Mouse (Mus musculus) left cerebral cortex, postnatal 10 days (tissue): ENCODE data around the gene Tfcp2. TPM values are rescaled to one million over a fixed set of nuclear protein-coding genes. Genes with fewer than 3 reads are reported as not detected.

Source experiments
- DNase-seq, 2 experiments: peaks; one replicate each; pipeline ENCODE4 v3.0.0; 2021 to 2022; ENCODE audit warnings: low spot score in 2 of 2, mixed read lengths in 1 of 2; ENCODE audit errors: extremely low spot score in 1 of 2
- intact Hi-C: fragments of 180-260 bp; cut with DNase I; formaldehyde crosslinking; loops from one replicate; pipeline ENCODE4 v1.15.1; 2025
- total RNA-seq, 2 experiments: library from RNA; stranded (reverse); gene quantifications; 2 replicates each; pipeline ENCODE4 v1.2.3; 2021

The Tfcp2 gene
- total RNA-seq, 2 experiments from 2014 or later = 31.0 to 31.5 TPM

DNA sequence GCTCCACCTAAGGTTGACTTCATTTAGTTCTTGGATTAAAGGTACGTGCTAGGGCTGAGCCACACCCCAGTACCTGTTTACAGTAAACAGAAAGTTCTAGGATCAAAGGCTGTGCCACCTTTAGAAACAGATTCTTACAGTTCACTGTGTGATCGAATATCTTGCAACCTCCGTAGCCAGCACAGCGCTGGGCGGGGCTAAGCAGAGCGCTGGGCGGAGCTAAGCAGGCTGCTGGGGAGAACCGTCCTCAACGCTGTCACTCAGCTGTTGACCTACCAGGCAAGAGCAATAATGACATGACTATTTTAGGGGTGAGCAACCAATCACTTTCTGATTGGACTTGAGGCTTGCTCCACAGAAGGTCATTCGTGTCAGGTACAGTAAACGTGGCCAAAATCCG, 90.9 kb downstream of the Tfcp2 start:
- no peak for DNase-seq
- intact Hi-C loops = loop anchor here (10.0 kb wide), 1 partner anchor 196 kb away; no protein-coding TSS in a partner anchor

DNA sequence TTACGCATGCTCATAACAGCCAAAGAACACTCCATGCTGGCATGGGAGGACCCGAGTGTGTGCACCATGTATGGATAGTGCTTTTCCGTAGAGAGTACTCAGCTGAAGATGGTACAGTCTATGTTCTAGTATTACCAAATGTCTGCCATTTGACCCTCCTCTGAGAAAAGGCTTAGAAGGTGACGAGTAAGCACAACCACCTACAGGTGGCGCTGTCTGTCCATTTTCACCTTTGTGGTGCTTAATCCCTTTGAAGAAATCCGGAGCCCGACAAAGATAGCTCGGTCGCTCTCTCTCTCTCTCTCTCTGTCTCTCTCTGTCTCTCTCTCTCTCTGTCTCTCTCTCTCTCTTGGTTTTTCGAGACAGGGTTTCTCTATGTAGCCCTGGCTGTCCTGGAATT, 93.8 kb downstream of the Tfcp2 start:
- intact Hi-C loops = loop anchor here (5.0 kb wide), 1 partner anchor 436 kb away; no protein-coding TSS in a partner anchor
- DNase-seq = peak in 1 of 2 experiments; percentile 74

DNA sequence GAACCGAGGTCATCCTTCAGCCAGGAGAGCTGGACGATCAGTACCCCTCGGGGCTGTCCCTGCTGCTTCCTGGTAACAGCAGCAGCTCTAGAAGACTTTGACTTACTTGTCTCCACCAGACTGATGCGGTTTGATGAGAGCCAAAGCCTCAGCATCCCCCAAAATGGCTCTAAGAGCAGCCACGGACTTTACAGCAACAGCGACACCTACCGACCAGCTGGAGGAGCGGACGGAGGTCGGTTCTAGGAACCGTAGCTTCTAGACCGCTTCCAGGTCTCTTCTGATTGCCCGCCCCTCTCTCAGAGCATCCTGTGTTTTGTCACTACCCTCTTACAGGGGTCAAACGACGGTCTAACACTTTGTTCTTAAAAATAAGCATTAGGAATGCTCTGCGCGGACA, 94.5 kb downstream of the Tfcp2 start:
- DNase-seq = peak; percentile 49 to 77
- intact Hi-C loops = loop anchor here (5.0 kb wide), 1 partner anchor 435 kb away; no protein-coding TSS in a partner anchor

DNA sequence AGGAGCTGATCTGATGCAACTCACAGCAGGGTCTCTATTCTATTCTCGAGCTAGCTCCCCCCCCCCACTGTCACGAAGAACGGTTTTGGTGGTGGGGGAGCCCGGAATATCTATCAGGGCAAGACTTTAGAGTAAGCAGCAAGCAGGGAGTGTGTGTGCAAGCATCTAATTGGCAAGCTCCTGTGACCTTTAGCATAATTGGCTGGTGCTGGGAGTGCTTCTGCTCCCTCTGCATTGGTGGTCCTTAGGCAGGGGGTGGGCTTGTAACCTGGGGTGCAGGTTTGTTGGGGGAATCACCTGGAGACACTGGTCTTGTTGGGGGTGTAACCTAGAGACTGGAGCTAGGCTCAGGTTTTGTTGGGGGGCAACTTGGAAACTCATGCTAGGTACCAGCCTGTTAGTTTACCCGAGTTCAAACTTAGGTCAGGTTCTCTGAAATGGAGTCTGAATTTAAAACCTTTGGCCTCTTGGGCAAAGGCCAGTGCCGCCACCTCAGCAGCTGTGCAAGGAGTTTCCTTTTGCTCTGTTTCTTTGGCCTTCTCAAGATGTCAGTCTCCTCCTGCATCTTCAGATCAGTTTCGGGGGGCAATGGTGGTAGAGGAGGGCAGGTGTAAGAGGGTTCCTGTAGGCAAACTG, 95.3 kb downstream of the Tfcp2 start:
- intact Hi-C loops = loop anchor here (5.0 kb wide), 1 partner anchor 434 kb away; no protein-coding TSS in a partner anchor

DNA sequence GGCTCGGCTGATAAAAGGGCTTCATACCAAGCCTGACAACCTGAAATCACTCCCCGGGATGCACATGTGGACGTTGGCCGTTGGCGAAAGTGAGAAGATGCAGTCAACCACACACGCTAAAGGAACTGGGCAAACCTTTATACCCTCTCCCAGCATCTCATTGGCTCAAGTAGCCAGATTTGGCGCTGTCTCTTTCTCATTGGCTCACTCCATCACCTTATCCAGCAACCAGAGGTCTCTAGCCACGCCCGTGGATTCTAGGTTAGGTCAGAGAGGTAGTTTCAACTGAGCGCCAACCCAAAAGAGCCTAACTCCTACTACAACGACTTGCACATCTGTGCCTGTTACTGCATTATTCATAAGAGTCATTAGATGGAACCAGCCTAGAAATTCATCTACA, 99.3 kb downstream of the Tfcp2 start:
- intact Hi-C loops = no loop called here
- DNase-seq = no peak

More for the DNA sequence above, 95.3 kb downstream of the Tfcp2 start:
- DNase-seq = no peak

DNA sequence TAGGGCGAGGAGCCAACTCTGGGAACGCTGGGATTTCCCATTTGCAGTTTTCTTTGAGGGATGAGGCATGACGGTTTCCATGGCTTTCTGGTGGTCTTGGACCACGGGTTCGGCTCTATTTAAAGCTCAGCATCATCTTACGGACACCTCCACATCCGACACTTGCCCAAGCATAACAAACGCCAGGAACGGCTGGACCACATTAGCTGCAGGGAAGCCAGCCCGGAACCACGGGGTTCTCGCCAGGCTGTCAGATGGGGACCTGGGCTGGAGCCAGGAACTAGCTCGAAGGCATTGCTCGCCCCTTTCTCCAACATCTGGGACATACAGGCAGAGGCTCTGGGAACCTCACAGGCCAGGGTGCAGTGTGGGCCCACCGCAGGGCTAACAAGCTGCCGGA, 100.6 kb downstream of the Tfcp2 start:
- intact Hi-C loops = no loop called here
- peak; percentile 40 to 70 for DNase-seq

DNA sequence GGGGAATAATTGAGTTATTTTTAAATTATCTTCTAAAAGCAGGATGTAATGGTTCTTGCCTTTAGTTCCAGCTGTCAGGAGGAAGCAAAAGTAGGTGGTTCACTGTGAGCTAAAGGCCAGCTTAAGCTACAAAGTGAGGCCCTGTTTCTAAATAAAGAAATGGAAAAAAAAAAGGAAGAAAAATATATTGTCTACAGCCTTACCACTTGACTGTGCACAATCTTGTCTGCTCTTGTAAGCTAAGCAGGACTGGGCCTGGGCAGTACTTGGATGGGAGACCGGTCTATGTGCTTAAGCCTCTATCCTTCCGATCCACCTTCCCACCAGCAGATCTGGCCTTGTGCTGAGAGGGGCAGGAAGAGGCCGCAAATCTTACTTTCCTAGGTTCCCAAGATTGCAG, 102.3 kb downstream of the Tfcp2 start:
- DNase-seq = no peak
- intact Hi-C loops = no loop called here

DNA sequence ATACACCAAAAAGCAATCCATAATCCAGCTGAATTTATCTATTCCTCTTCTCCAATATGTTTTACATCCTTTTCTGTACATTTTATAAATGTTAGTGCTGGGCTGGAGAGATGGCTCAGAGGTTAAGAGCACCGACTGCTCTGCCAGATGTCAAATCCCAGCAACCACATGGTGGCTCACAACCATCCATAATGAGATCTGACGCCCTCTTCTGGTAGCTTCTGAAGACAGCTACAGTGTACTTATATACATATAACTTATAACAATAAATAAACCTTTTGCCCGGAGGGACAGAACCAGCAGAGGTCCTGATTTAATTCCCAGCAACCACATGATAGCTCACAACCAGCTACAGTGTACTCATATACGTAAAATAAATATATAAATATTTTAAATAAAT, 103.2 kb downstream of the Tfcp2 start:
- DNase-seq = no peak

More for the DNA sequence above, 103.2 kb downstream of the Tfcp2 start:
- intact Hi-C loops = no loop called here

Other genes with a start within 250 kb of the Tfcp2 start
- 10 to 100 TPM; 11.7 to 14.1 TPM for gene Mettl7a1, start 247.9 kb downstream of the Tfcp2 start, total RNA-seq
- gene Mettl7a3, start 217.1 kb downstream of the Tfcp2 start, total RNA-seq = under 1 TPM in 1 of 2 experiments, not detected in 1; 0.30 TPM
- not detected for gene Methig1, start 198.9 kb downstream of the Tfcp2 start, total RNA-seq
- gene Mettl7a2, start 198.8 kb downstream of the Tfcp2 start, total RNA-seq = under 1 TPM in 1 of 2 experiments, not detected in 1; 0.22 TPM
- not detected for gene Higd1c, start 187.5 kb downstream of the Tfcp2 start, total RNA-seq
- under 1 TPM in 1 of 2 experiments, not detected in 1; 0.18 TPM for gene Gm5475, start 129.9 kb downstream of the Tfcp2 start, total RNA-seq
- 10 to 100 TPM; 53.5 to 55.6 TPM for gene Slc11a2, start 126.9 kb downstream of the Tfcp2 start, total RNA-seq
- gene Letmd1, start 83.0 kb downstream of the Tfcp2 start, total RNA-seq = 10 to 100 TPM; 77.9 to 78.2 TPM
- 10 to 100 TPM; 41.7 to 43.7 TPM for gene Csrnp2, start 56.5 kb downstream of the Tfcp2 start, total RNA-seq
- gene Pou6f1, start 48.0 kb upstream of the Tfcp2 start, total RNA-seq = 100 to 1,000 TPM; 102 to 120 TPM
- 10 to 100 TPM; 75.3 to 76.8 TPM for gene Dazap2, start 63.3 kb upstream of the Tfcp2 start, total RNA-seq
- 1 to 10 TPM; 2.4 to 2.6 TPM for gene Smagp, start 84.9 kb upstream of the Tfcp2 start, total RNA-seq
- 1 to 10 TPM; 5.1 to 5.6 TPM for gene Bin2, start 117.5 kb upstream of the Tfcp2 start, total RNA-seq
- gene Cela1, start 135.9 kb upstream of the Tfcp2 start, total RNA-seq = 1 to 10 TPM; 1.6 to 2.2 TPM
- under 1 TPM; 0.47 to 0.69 TPM for gene Galnt6, start 177.4 kb upstream of the Tfcp2 start, total RNA-seq
- gene Slc4a8, start 209.7 kb upstream of the Tfcp2 start, total RNA-seq = 10 to 100 TPM; 84.1 to 84.7 TPM